Mouse (Mus musculus) embryonic facial prominence, embryonic 12.5 days (tissue): ENCODE results near the gene Vmn1r209. TPM values are rescaled to one million over a fixed set of nuclear protein-coding genes. Genes with fewer than 3 reads are reported as not detected.
"Not testable (repeated sequence)": the region's sequence is repeated elsewhere in the genome, so short reads cannot be mapped to it uniquely, and the experiment has no call there.

Experiments
- ATAC-seq: fragments of 200-750 bp; cut with Nextera tagmentation; 2 replicates; pipeline ENCODE4 v1.8.0; 2017; ENCODE audit not compliant: insufficient number of reproducible peaks, insufficient read depth, low FRiP score, low TSS enrichment
- H3K27ac ChIP-seq: fragments of 300-500 bp; sonication (generic); 2 replicates; pipeline ENCODE4 v1.5.1; 2016; ENCODE audit warnings: mild to moderate bottlenecking
- H3K27me3 ChIP-seq: fragments of 300-500 bp; sonication (generic); 2 replicates; pipeline ENCODE4 v1.6.1; 2016; ENCODE audit warnings: mild to moderate bottlenecking, moderate library complexity
- H3K36me3 ChIP-seq: fragments of 300-500 bp; sonication (generic); 2 replicates; pipeline ENCODE4 v1.6.1; 2016; ENCODE audit warnings: mild to moderate bottlenecking
- H3K4me1 ChIP-seq: fragments of 300-500 bp; sonication (generic); 2 replicates; pipeline ENCODE4 v1.6.1; 2016
- H3K4me2 ChIP-seq: fragments of 300-500 bp; sonication (generic); replicated peaks from 2 replicates; pipeline ENCODE4 v1.6.1; 2016; ENCODE audit warnings: mild to moderate bottlenecking, moderate library complexity
- H3K4me3 ChIP-seq: fragments of 300-500 bp; sonication (generic); 2 replicates; pipeline ENCODE4 v1.5.1; 2016; ENCODE audit warnings: mild to moderate bottlenecking
- H3K9ac ChIP-seq: fragments of 300-500 bp; sonication (generic); 2 replicates; pipeline ENCODE4 v1.6.1; 2016; ENCODE audit warnings: mild to moderate bottlenecking, moderate library complexity
- H3K9me3 ChIP-seq: fragments of 300-500 bp; sonication (generic); 2 replicates; pipeline ENCODE4 v1.6.1; 2016; ENCODE audit warnings: mild to moderate bottlenecking, moderate library complexity
- WGBS: fragments of 180-500 bp; shearing (Covaris S2); methylation state at CpG from one replicate; pipeline ENCODE4 v1.1.7; 2016; 5-methylcytosine and 5-hydroxymethylcytosine counted together
- polyA plus RNA-seq: library from polyadenylated mRNA; unstranded; fragments of >200 nt; fragmentation: Nextera tagmentation; extraction: Ambion mirVana; gene quantifications from 2 replicates; pipeline ENCODE4 v1.2.1, GENCODE M21; 2016

The Vmn1r209 gene
- not detected in 2 replicates for polyA plus RNA-seq

DNA sequence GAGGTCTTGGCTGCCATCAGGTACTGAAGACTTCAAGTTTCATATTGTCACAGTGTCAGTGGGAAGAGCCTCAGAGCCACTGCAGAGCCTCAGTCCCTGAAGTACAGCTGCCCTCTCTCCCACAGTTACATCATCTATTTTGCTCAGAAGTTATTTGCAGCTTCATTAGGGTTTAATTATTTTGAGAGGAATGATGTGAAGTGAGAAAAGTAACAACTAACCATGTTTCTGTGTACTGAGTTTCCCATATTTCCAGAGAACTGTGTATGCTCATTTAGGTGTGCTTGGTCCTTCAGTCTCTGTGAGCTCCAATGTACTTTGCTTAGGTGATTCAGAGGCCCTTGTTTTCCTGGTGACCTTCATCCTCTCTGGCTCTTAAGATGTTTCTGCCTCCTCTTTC is at the start of gene Vmn1r209:
Gene Vmn1r209 (minus strand): TSS at position 101 of the 400 bp plus-strand sequence.
- H3K4me1 ChIP-seq, H3K4me2 ChIP-seq, H3K9ac ChIP-seq, ATAC-seq, H3K27me3 ChIP-seq, H3K9me3 ChIP-seq, H3K4me3 ChIP-seq, H3K27ac ChIP-seq, H3K36me3 ChIP-seq: not testable (repeated sequence)

GRCm38 (mm10) chr13:22857461-22857860 is 48.0 kb upstream of the Vmn1r209 start, which contains the start of gene Vmn1r211:
Gene Vmn1r211 (minus strand): TSS chr13:22857561.
- Histone ChIP-seq H3K4me1 (no peaks in the 10 kb centered on the region), H3K9me3 (no peaks in the 10 kb centered on the region), H3K27ac (no peak within 1 kb of the TSS), H3K9ac (no peak within 1 kb of the TSS), H3K36me3 (no peaks in the 10 kb centered on the region), H3K4me3 (no peak within 1 kb of the TSS), H3K27me3 (no peaks in the 10 kb centered on the region), H3K4me2 (no peak within 1 kb of the TSS)
- 85% methylated on average over 1 of the region's 1 CpGs for WGBS
- no peak for ATAC-seq

DNA sequence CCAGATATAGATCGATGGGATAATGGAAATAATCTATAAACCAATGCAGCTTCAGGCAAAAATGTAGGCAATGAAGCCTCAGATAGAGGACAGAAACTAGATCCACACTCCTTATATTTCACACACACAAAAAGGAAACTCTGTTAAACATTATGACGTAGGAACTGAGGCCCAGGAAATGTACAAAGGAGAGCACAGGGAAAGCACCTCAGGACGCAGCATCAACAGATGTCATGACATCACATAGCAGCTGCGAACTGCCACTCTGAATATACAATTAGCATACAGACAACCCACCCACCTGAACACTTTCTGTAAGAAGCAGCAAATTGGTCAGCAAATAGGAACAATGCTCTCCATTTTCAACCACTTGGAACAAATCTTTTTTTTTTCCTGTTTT is 45.3 kb upstream of the Vmn1r209 start:
- no peaks in the 10 kb centered on the region for H3K4me1 ChIP-seq
- H3K9me3 ChIP-seq, result no peaks in the 10 kb centered on the region
- H3K9ac ChIP-seq, result no peak overlapping the region
- H3K36me3 ChIP-seq, result no peaks in the 10 kb centered on the region
- 66% methylated on average over 4 of the region's 4 CpGs for WGBS
- ATAC-seq, result no peak
- H3K4me3 ChIP-seq, result no peak overlapping the region
- no peaks in the 10 kb centered on the region for H3K27me3 ChIP-seq
- no peak overlapping the region for H3K4me2 ChIP-seq
- no peak overlapping the region for H3K27ac ChIP-seq

- Histone ChIP-seq H3K36me3 (no peaks in the 10 kb centered on the region), H3K27ac (no peak overlapping the region), H3K27me3 (no peaks in the 10 kb centered on the region), H3K4me1 (no peaks in the 10 kb centered on the region), H3K4me2 (no peak overlapping the region), H3K9me3 (no peaks in the 10 kb centered on the region), H3K4me3 (no peak overlapping the region), H3K9ac (no peak overlapping the region)
- no peak for ATAC-seq
- 82% methylated on average over 1 of the region's 1 CpGs for WGBS
Measured at GRCm38 (mm10) chr13:22846798-22847197, 37.3 kb upstream of the Vmn1r209 start.

DNA sequence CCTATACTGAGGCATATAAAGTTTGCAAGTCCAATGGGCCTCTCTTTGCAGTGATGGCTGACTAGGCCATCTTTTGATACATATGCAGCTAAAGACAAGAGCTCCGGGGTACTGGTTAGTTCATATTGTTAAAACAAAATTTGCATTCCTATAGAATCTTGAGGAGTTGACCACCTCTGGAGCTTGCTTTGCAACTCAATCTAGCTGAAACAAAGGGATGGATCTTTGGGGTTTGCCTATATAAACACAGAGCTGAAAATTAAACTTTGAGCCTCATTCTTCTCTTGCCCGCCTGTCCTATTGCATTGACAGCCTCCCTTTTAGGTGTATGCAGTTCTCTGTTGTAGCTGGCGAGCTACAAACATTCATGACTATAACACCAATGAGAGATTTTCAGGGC is 34.8 kb upstream of the Vmn1r209 start:
- 54% methylated on average over 3 of the region's 3 CpGs for WGBS
- H3K9ac ChIP-seq, H3K4me2 ChIP-seq, ATAC-seq, H3K27me3 ChIP-seq, H3K4me3 ChIP-seq, H3K9me3 ChIP-seq, H3K36me3 ChIP-seq, H3K4me1 ChIP-seq, H3K27ac ChIP-seq: not testable (repeated sequence)

GRCm38 (mm10) chr13:22831248-22831647 is 21.8 kb upstream of the Vmn1r209 start, which contains the start of gene Vmn1r210:
Gene Vmn1r210 (minus strand): TSS chr13:22831348.
- Histone ChIP-seq H3K4me1 (no peaks in the 10 kb centered on the region), H3K27me3 (no peaks in the 10 kb centered on the region), H3K4me3 (no peak within 1 kb of the TSS), H3K4me2 (no peak within 1 kb of the TSS), H3K36me3 (no peaks in the 10 kb centered on the region), H3K27ac (no peak within 1 kb of the TSS), H3K9me3 (no peaks in the 10 kb centered on the region), H3K9ac (no peak within 1 kb of the TSS)
- ATAC-seq, result no peak
- WGBS, result 47% methylated on average over 4 of the region's 4 CpGs

DNA sequence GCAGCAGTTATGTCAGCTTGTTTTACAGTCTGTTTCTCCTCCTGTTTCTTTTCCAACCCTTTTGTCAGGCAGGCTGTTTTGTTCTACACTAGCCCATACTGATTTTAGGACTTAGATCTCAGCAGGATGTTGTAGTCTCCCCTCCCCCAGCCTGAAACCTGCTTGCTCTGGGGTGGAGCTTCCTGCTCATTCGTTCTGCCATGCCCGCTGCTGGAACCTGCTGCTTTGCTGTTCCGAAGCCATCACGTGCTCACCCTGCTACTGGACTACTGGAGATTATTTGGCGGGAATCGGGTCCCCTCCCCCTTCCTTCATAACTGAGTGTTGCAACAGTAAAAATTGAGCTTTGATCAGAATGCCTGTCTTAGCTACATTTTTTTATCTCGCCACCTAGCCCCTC is 19.9 kb upstream of the Vmn1r209 start:
- not testable (repeated sequence) for ATAC-seq, H3K9me3 ChIP-seq, H3K4me3 ChIP-seq, H3K4me2 ChIP-seq, H3K9ac ChIP-seq, H3K27me3 ChIP-seq, H3K36me3 ChIP-seq, H3K27ac ChIP-seq, H3K4me1 ChIP-seq
- 29% methylated on average over 7 of the region's 7 CpGs for WGBS

DNA sequence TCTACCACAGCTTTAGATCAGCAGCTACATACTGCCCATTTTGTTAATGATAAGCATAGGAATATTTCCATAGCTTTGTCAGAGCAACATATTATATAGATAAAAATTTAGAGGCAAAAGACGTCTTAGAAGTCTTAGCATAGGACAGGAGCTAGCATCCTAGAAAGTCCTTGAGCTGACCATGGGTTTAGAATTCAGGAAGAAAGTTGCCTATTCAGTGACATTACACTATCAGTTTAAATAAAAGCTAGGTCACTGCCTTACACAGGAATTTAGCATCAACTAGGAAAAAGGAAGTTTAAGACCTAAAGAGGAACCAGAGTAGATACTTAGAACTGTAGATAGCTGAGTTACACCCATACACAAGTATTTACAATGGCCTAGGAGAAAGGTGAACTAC is 12.1 kb upstream of the Vmn1r209 start:
- not testable (repeated sequence) for H3K4me2 ChIP-seq, H3K4me1 ChIP-seq, H3K27ac ChIP-seq, ATAC-seq, H3K27me3 ChIP-seq, H3K4me3 ChIP-seq, H3K36me3 ChIP-seq, H3K9me3 ChIP-seq, H3K9ac ChIP-seq
- 89% methylated on average over 1 of the region's 1 CpGs for WGBS

DNA sequence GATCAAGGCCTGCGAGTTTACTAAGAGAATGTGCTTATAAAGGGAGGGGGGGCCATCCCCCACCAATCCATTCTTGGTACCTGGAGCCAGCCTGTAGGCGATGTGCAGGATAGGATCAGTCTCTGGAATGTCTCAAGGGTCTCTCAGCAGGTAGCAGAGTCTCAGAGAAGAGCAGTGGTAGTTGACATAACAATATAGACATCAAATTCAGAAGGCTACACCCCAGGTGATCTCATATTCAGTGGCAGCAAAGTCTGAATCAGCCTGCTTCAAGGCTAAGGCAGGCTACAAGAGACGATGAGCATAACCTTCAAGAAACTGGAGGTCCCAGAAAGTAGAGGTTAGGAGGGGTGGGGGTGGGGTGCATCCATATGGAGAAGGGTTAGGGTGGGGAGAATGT is 21.4 kb downstream of the Vmn1r209 start:
- not testable (repeated sequence) for ATAC-seq, H3K4me3 ChIP-seq, H3K9me3 ChIP-seq, H3K27me3 ChIP-seq, H3K36me3 ChIP-seq, H3K9ac ChIP-seq, H3K27ac ChIP-seq, H3K4me2 ChIP-seq, H3K4me1 ChIP-seq
- 72% methylated on average over 3 of the region's 3 CpGs for WGBS

- not testable (repeated sequence) for ATAC-seq, H3K36me3 ChIP-seq, H3K4me3 ChIP-seq, H3K4me1 ChIP-seq, H3K9ac ChIP-seq, H3K9me3 ChIP-seq, H3K27ac ChIP-seq, H3K27me3 ChIP-seq, H3K4me2 ChIP-seq
Measured at GRCm38 (mm10) chr13:22784159-22784558, 25.3 kb downstream of the Vmn1r209 start.

DNA sequence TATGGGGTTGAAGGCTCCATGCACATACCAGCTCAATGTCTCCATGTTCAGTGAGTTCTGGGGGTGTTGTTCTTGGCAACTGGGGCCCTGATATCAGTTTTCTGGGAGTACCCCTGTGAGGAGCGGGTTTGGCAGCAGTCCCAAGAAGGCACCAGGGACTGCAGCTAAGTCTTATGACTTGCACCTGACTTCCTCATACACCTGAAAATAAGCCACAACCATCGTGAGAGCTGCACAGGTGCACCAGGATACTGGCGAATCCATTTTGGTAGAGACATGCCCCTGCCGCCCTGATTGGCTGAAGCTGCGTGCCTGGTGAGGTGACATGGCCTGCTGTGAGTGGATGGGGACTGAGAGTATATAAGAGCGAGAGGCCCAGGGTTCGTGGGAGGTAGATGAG is 32.2 kb downstream of the Vmn1r209 start, which contains the start of gene Vmn1r208:
Gene Vmn1r208 (minus strand): TSS at position 101 of the 400 bp plus-strand sequence.
- not testable (repeated sequence) for H3K27me3 ChIP-seq, H3K4me3 ChIP-seq, H3K27ac ChIP-seq, H3K9me3 ChIP-seq, H3K4me1 ChIP-seq, H3K4me2 ChIP-seq, H3K36me3 ChIP-seq, ATAC-seq, H3K9ac ChIP-seq
- no CpG with 5 or more reads among the region's 7 CpGs for whole genome bisulfite sequencing

GRCm38 (mm10) chr13:22771592-22771991 is 37.9 kb downstream of the Vmn1r209 start:
- H3K27ac ChIP-seq, result not testable (repeated sequence)
- 90% methylated on average over 1 of the region's 2 CpGs for WGBS

More at GRCm38 (mm10) chr13:22771592-22771991, 37.9 kb downstream of the Vmn1r209 start:
- H3K4me3 ChIP-seq, H3K27me3 ChIP-seq, H3K4me1 ChIP-seq, H3K36me3 ChIP-seq, H3K4me2 ChIP-seq, H3K9me3 ChIP-seq, ATAC-seq, H3K9ac ChIP-seq: not testable (repeated sequence)
